Mouse (Mus musculus) stomach, postnatal 0 days (tissue): ENCODE measurements around the gene Irx2.

ENCODE experiments used
- CTCF ChIP-seq: IDR thresholded peaks from 2 replicates; pipeline ENCODE4 v1.5.1; 2016; ENCODE audit warnings: antibody characterized with exemption, low read depth, mild to moderate bottlenecking, moderate library complexity
- EP300 ChIP-seq: optimal IDR thresholded peaks from 2 replicates; pipeline ENCODE3; 2016; ENCODE audit warnings: antibody characterized with exemption

DNA sequence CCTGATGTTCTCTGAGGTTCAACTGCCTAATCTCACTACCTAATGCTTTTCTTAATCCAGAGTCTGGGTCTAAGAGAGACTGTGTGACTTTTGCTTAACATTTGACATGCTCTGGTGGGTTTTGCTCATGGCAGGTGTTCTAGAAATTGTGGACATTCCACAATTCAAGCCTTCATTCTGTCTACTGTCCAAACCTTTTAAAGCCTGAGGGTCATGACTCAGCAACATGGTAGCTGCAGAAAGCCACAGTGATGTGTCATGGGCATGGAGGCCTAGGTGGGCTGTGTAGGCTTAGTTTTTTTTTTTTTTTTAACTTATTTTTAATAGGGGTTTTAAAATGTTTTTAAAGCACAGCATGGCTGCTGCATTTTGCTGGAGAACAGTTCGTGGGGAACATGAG is 27.8 kb downstream of the Irx2 start:
- TF ChIP-seq EP300: no peak
- no peak for TF ChIP-seq CTCF
